Mouse (Mus musculus) frontal cortex, postnatal 25 days (tissue): ENCODE results near the gene Fkbp11.

ENCODE experiments used
- DNase-seq, 2 experiments: peaks; one replicate each; pipeline ENCODE4 v3.0.0; 2022; ENCODE audit warnings: low spot score in 2 of 2

The Fkbp11 gene

GRCm38 (mm10) chr15:98740219-98740618 lies 12.2 kb upstream of the Fkbp11 start:
- DNase-seq = no peak

GRCm38 (mm10) chr15:98738796-98739195 lies 10.8 kb upstream of the Fkbp11 start:
- no peak for DNase-seq

- peak in 1 of 2 experiments; percentile 43 for DNase-seq
Observed at GRCm38 (mm10) chr15:98737881-98738280, 9.9 kb upstream of the Fkbp11 start.

- no peak for DNase-seq
Observed at GRCm38 (mm10) chr15:98736521-98736920, 8.5 kb upstream of the Fkbp11 start.

- DNase-seq = no peak
Observed at GRCm38 (mm10) chr15:98733976-98734566, 6.1 kb upstream of the Fkbp11 start.

- no peak for DNase-seq
Observed at GRCm38 (mm10) chr15:98733370-98733769, 5.4 kb upstream of the Fkbp11 start.

GRCm38 (mm10) chr15:98732006-98732531 lies 4.1 kb upstream of the Fkbp11 start:
- no peak for DNase-seq

GRCm38 (mm10) chr15:98730790-98731189 lies 2.8 kb upstream of the Fkbp11 start:
- no peak for DNase-seq

- no peak for DNase-seq
Observed at GRCm38 (mm10) chr15:98729791-98730545, 2.0 kb upstream of the Fkbp11 start.

- no peak for DNase-seq
Observed at GRCm38 (mm10) chr15:98728366-98728765, 368 bp upstream of the Fkbp11 start.

GRCm38 (mm10) chr15:98726746-98727145 lies 1.3 kb downstream of the Fkbp11 start:
- DNase-seq = no peak

- DNase-seq = no peak
Observed at GRCm38 (mm10) chr15:98726079-98726478, 1.9 kb downstream of the Fkbp11 start.

GRCm38 (mm10) chr15:98724441-98724840 lies 3.6 kb downstream of the Fkbp11 start:
- no peak for DNase-seq

- no peak for DNase-seq
Observed at GRCm38 (mm10) chr15:98722854-98723253, 5.1 kb downstream of the Fkbp11 start.

- DNase-seq = no peak
Observed at GRCm38 (mm10) chr15:98722191-98722590, 5.8 kb downstream of the Fkbp11 start.

- DNase-seq = no peak
Observed at GRCm38 (mm10) chr15:98717301-98717700, 10.7 kb downstream of the Fkbp11 start.

GRCm38 (mm10) chr15:98714230-98714652 lies 13.8 kb downstream of the Fkbp11 start:
- DNase-seq = no peak

GRCm38 (mm10) chr15:98710442-98710841 lies 17.6 kb downstream of the Fkbp11 start:
- peak; percentile 46 to 57 for DNase-seq

GRCm38 (mm10) chr15:98707766-98708372 lies 20.1 kb downstream of the Fkbp11 start, which contains the start of gene Ccdc65:
Gene Ccdc65, plus strand, starts transcription at chr15:98708207.
- DNase-seq = peak; percentile 84 to 90

GRCm38 (mm10) chr15:98704312-98704711 lies 23.7 kb downstream of the Fkbp11 start:
- no peak for DNase-seq

GRCm38 (mm10) chr15:98699190-98700105 lies 28.6 kb downstream of the Fkbp11 start:
- DNase-seq = peak; percentile 90 to 93
